Mouse (Mus musculus): ENCODE measurements around the gene Pdpn.

Gene Pdpn

GRCm38 (mm10) chr4:143238241-143239031 is 60.9 kb downstream of the Pdpn start:
- DNase-seq: peak; percentile 67 to 70

GRCm38 (mm10) chr4:143231790-143232422 is 67.5 kb downstream of the Pdpn start:
- DNase-seq: no peak

- no peak for DNase-seq
Measured at GRCm38 (mm10) chr4:143231110-143231509, 68.3 kb downstream of the Pdpn start.

- no peak for DNase-seq
Measured at GRCm38 (mm10) chr4:143227976-143228375, 71.4 kb downstream of the Pdpn start.

- DNase-seq: no peak
Measured at GRCm38 (mm10) chr4:143225886-143226285, 73.5 kb downstream of the Pdpn start.

- no peak for DNase-seq
Measured at GRCm38 (mm10) chr4:143219316-143219751, 80.0 kb downstream of the Pdpn start.

GRCm38 (mm10) chr4:143218858-143219257 is 80.5 kb downstream of the Pdpn start:
- no peak for DNase-seq
